Mouse (Mus musculus) kidney, postnatal 10 days (tissue): ENCODE measurements around the gene Cldn20.
A peak's percentile ranks its signal among the peaks of the same experiment; 100 is the strongest.

Source experiments
- DNase-seq: peaks from one replicate; pipeline ENCODE4 v3.0.0; 2021; ENCODE audit warnings: mixed read lengths

The Cldn20 gene

GRCm38 (mm10) chr17:3532254-3532653 lies at the start of gene Cldn20:
Gene Cldn20, plus strand, starts transcription at chr17:3532554.
- DNase-seq: no peak

DNA sequence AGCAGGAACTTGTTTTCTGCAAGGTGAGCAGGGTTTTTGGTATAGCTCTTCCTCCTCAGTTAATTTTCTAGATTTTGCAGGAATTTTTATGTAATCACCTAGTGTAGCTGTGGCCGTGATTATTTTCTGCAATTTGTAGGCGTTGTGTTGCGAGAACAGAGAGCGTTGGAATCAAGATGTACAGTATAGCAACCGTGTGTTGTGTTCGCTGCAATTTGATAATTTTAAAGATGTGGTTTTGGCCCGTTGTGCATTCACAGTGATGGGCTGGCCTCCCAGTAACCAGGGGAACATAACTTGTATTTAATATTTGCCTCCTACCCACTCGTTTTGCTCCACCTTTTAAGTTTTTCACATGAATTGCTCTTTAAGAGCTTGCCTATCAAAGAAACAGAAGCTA lies 49.3 kb upstream of the Cldn20 start:
- DNase-seq: no peak

DNA sequence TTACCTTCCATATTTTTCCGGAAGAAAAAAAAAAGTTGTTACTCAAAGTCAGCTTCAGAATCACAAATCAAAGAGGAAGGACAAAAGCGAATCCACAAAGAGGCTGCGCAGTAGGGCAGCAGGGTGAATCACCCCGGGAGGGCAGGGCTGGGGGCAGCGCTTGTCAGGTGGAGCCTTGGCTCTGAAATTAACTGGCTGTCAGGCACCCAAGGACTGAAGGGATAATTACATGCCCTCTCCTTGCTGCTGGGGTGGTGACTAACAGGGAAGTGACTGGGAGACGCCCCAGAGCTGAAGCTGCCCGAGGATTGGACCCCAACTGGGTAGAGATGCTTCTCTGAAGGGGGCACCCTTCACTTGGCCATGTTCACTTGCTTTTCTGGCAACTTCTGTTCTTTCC lies 46.5 kb upstream of the Cldn20 start:
- no peak for DNase-seq

- DNase-seq: no peak
Observed at GRCm38 (mm10) chr17:3487211-3487610, 45.1 kb upstream of the Cldn20 start.

GRCm38 (mm10) chr17:3487721-3488601 lies 44.4 kb upstream of the Cldn20 start:
- no peak for DNase-seq

DNA sequence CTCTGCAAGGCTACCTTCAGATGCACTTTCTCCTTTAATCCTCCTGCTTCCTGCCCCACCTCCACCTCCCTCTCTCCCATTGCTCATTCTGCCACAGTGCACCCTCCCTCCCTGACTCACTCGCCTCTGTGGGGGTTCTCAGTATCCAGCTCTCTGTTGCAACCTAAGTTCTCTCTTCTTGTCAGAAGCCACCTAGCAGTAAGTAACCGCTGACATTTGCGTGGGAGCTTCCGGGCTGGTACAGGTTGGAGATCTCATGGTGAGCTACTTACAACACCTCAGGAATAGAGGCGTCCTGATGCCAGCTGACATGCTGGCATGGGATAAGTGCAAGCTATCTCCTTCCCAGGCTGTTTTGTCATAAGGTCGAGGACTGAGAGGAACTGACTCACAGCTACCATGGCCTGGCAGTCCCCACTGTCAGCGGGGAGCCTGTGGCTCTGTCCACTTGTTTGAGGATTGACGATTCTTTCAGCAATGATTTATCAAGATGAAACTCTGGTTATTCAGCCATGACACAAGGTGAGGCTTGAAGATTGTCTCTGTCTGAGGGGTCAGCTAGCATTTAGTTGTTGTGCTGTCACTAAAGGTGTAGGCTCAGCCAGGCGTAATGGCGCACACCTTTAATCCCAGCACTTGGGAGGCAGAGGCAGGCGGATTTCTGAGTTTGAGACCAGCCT lies 42.0 kb upstream of the Cldn20 start:
- no peak for DNase-seq

DNA sequence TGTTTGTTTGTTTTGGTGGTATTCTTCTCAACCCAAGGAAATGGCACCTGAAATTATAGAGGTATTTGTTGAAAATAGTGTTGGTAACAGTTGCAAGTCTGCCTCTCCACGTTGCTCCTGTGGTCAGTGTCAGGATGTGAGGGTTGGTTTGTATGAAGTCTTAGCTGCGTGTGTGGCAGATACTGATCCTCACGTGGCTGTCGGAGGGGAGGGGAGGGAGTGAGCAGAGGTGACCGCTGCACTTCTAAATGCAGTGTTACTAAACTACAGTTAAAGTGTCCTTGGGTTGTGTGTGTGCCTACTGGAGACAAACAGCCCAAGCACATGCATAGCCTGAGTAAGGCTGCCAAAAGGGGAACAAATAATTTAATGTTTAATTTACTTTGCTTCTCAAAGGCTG lies 41.3 kb upstream of the Cldn20 start:
- no peak for DNase-seq

GRCm38 (mm10) chr17:3491667-3492066 lies 40.7 kb upstream of the Cldn20 start:
- no peak for DNase-seq

- DNase-seq: no peak
Observed at GRCm38 (mm10) chr17:3495576-3495975, 36.8 kb upstream of the Cldn20 start.

DNA sequence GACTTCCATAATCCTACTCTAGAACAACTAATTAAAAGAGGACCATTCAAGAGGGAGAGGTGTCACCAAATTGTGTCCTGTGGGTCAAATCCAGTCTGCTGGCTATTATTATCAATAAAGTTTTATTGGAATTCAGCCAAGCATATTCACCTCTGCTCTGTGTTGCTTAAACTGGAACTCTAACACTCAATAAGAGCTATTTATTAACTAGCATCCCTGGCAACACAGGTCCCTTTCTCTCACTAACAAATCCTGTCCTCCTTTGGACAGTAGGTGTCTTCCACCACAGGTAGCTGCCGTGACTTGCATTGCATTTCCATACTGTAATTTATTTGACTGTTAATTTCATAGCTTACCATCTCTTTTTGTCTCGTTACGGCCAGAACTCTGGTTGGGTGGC lies 36.3 kb upstream of the Cldn20 start:
- no peak for DNase-seq

DNA sequence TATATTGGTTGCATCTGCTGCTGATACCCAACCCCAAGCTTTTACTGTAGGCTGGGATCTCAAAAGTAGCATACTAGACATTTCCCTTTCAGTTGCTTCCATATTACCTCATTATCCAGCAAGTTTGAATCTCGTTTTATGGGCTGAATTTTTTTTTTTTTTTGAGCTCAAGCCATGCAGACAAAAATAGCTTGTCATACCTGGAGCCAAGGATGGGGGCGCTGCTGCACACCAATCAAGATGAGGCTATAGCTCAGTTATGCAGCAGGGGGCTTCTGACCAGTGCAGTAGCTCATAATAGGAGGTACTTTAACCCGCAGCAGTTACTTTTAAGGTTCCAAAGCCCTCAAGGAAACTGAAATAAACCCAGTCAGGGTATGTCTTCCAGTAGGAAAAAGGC lies 34.3 kb upstream of the Cldn20 start:
- peak; percentile 67 for DNase-seq

DNA sequence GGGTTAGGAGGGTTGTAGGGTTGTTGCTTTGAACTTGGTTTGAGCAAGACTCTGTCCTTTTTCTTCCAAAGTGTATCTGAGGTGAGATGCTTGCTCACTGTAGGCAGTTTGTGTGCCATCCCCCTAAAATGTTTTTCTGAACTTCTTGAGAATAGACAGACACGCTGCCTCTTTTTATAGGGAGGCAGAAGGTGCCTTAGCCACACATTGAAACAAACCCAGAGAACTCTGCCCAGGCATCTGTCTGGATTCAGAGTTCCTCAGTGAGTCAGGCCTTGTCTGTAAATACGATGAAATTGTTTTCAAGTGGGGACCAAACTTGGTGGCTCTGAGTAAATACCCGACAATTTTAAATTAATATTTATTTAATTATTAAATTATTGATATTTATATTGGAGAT lies 33.8 kb upstream of the Cldn20 start:
- no peak for DNase-seq

DNA sequence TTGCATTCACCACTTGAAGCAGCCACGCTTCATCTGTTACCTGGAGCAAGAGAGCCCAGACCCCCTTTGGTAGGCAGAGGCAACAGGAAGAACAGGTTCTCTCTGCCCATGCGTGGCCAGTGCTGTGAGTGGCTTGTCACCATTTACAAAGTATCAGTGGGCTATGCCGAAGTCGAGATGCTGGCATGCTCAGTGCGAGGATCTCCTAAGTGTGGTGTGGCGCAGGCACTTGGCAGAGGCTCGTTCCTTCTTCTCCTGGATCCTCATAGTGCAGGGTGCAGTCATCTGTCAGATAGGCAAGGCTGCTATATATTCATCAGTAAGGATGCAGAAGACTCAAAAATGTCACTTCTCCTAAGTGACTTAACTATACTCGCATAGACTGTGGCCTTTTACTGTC lies 32.9 kb upstream of the Cldn20 start:
- no peak for DNase-seq

GRCm38 (mm10) chr17:3500076-3500475 lies 32.3 kb upstream of the Cldn20 start:
- DNase-seq: no peak

DNA sequence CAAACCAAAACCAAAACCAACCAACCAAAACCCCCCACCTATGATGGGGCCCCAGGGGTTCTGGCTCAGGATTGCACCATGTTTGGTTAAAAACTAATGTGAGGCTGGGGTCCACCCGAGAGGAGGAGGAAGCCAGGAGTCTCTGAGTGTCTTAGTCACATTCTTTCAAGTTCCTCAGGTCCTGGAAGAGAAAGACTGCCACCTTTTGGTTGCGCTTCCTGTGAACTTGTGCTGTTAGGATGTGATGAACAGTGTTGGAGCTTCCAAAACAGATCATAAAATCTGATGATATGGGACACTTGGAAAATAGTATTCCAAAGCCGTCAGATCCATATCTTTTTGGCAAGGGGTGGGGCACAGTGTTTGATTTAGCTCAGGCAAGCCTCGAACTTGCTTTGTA lies 31.4 kb upstream of the Cldn20 start:
- no peak for DNase-seq

GRCm38 (mm10) chr17:3505711-3506110 lies 26.6 kb upstream of the Cldn20 start:
- no peak for DNase-seq

- no peak for DNase-seq
Observed at GRCm38 (mm10) chr17:3506508-3506907, 25.8 kb upstream of the Cldn20 start.

DNA sequence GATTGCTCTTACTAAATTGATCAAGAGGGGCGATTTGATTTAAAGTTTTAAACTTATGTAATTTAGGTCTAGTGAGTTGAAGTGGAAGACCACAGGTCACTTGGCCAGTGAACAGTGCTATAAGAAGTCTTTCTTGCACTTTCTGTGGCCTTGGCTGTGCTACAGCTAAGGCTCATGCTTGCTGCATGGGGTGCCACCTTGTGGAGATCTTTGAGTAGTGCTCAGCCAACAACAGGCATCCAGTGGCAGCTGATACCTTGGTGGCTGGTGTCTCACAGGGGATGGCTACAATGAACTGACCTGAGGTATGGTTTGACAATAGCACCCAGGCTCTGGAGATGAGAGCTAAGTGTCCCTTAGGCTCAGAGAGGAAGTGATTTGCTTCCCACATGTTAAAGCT lies 22.5 kb upstream of the Cldn20 start:
- DNase-seq: peak; percentile 81

DNA sequence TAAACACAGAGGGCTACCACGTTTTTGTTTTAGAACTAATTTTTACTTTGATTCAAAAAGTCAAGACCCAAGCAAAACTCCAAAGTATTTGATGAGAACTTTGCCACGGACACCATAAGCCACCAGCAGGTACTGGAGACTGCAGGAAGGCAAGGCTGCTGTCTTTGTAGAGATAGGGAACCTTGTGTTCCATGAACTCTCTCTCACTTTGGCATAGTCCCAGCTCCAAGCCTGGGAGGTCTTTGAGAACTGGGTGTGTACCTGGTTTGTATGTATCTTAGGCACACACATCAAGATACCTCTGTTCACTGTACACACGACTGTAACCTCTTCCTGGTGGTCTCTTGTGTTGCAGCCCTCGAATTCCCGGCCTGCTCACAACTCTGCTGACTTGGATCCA lies 18.0 kb upstream of the Cldn20 start:
- no peak for DNase-seq

- DNase-seq: no peak
Observed at GRCm38 (mm10) chr17:3515851-3516250, 16.5 kb upstream of the Cldn20 start.

DNA sequence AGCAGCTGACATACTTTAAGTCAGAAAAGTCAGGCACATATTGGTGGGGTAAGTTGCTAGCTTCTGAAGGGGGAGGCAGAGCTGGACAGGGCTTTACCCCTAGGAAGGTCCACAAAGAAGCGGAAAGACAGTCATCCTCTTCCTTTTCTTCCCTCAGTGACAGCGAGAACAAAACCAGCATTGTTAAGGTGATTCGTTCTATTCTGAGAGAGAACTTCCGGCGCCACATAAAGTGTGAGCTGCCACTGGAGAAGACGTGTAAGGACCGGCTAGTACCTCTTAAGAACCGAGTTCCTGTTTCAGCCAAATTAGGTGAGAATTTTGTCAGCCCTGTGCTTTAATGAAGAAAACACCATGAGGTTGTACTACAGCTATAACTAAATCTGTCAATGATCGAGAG lies 15.9 kb upstream of the Cldn20 start:
- DNase-seq: no peak

- DNase-seq: no peak
Observed at GRCm38 (mm10) chr17:3520344-3520743, 12.0 kb upstream of the Cldn20 start.

DNA sequence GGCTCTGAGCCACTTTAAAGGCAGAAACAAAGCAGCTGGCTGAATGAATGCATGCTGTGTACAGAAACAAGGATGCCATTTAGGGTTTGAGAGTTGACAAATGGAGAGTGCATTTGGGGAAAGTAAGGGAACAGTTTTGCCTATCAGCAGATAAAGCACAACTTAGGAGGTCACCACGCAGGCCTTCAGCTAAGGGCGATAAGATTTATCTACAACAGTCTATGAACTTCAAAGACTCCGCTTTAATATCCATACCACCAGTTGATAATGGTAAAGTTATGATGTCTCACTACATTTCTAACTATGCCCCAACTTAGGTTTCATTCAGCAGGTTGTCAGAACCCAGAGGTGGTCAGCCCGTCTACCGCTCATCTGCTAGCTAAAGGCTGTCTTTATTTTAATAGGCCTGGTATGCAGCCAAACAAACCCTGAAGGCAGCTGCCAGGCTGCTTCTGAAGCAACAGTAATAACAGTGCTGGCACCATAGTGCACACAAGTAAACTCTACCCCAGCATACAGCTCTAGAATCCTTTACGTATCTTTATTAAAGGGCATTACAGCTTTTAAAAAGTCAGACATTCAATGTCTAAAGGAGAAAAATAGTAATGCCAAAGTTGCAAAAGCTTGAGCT lies 4.4 kb upstream of the Cldn20 start:
- no peak for DNase-seq

DNA sequence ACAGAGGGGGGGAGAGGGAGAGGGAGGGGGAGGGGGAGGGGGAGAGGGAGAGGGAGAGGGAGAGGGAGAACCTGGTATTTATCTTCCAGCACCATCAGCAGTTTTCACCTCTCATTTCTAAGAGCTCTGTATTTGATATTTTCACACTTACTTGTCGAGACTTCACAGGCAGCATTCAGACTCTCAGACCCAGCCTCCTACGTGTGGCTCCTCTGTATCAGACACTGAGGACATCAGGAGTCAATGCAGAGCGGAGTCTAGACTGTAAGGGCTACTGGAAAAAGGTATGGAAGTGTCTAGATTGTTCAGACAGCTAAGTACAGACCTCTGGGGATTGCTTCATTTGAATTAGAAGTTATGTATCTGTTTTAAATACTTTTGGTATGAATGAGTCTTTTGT lies 2.8 kb upstream of the Cldn20 start:
- DNase-seq: no peak
